Mouse (Mus musculus) lung, postnatal 0 days (tissue): ENCODE measurements around the gene Srd5a1.

Experiments used
- CTCF ChIP-seq: IDR thresholded peaks from 2 replicates; pipeline ENCODE4 v1.5.1; 2016; ENCODE audit warnings: antibody characterized with exemption, mild to moderate bottlenecking
- EP300 ChIP-seq: IDR thresholded peaks from 2 replicates; pipeline ENCODE4 v1.6.1; 2016; ENCODE audit warnings: antibody characterized with exemption, mild to moderate bottlenecking, control low read depth

DNA sequence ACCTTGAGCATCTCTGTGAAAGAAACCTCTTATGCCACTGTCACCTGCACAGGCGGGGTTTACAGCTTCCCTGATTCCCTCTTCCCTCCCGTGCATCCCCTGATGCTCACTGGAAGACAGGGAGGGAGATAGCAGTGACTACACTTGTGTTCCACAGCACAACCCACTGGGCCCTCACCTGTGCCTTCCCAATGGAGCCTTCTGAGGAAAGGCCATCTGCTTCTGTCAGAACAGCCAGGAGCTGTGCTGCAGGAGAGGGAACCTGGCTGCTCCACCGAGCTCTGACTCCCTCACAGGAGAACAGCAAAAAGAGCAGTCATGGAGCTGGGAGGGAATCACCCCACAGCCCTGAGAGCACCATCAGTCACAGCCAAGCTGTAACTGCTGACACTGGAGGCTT lies 81.1 kb downstream of the Srd5a1 start:
- TF ChIP-seq CTCF (no peak), EP300 (no peak)
